Comparison of ENCODE assay signal across 14 mouse cellular contexts in the genomic region with DNA sequence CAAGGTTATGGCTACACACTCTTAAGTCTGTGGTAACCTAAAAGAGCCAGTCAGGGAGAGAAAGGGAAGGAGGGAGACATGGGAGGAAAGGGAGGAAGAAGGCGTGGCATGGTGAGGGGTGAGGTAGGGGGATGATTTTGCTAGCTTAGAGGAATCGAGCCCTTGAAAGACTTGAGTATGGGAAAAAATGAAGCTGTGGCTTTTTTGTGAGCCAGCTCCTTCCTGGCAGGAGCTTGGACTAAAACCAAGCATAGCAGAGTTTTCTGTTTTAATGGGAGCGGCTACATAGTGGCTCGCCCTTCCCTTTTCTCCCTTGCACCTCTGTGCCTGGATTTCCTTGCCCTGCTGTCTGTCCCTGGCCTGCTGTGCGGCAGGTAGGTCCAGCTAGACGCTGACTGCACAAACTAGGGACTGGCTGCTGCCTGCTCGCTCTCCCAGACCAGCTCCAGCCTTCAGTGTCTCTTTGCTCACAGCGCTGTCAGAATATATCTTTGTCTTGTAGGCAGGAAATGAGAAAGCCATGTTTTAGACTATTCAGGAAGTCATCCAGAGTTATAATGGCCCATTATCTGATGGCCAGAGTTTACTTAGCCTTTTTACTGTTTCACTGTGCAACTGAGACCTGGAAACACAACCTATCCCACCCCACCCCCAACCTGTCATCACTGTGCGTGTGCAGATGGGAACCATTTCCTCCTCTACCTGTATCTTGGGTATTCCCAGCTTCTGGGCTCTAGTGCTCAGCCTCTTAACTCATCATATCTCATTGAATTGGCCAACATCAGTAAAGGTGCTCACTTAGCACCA. TPM values are rescaled to one million over a fixed set of nuclear protein-coding genes. Genes with fewer than 3 reads are reported as not detected.
A peak's percentile ranks its signal among the peaks of the same experiment; 100 is the strongest.
DNase-seq lines count a peak whose midpoint lies in the region; ATAC-seq and TF ChIP-seq lines count a peak whose summit lies in the region.
"Had no signal": no experiment of that assay in that cellular context is flagged by ENCODE, and none has a peak within 500 bp of the region (broad histone marks: within the 10 kb centered on the region; RNA-seq: fewer than 3 reads in every experiment).

No protein-coding gene starts in this region.

- TF ChIP-seq CTCF in intestine, postnatal 0 days (IDR thresholded peaks at IDR 0.05; ENCODE audit: low read depth), result no peak

- no peaks in the 10 kb centered on the region for H3K36me3 ChIP-seq in heart, embryonic 16.5 days (ENCODE audit: control insufficient read depth, insufficient read depth)
- H3K36me3 ChIP-seq in intestine, postnatal 0 days (ENCODE audit: control insufficient read depth, insufficient read depth), result no peaks in the 10 kb centered on the region
- H3K36me3 ChIP-seq: hindbrain, embryonic 15.5 days had no signal

- H3K9me3 ChIP-seq in heart, embryonic 16.5 days (replicated peaks; ENCODE audit: control insufficient read depth, low read length), result no peaks in the 10 kb centered on the region
- H3K9me3 ChIP-seq in intestine, postnatal 0 days (ENCODE audit: control insufficient read depth), result no peaks in the 10 kb centered on the region
- H3K9me3 ChIP-seq: hindbrain, embryonic 15.5 days had no signal

- no peak overlapping the region for H3K4me2 ChIP-seq in heart, embryonic 16.5 days (ENCODE audit: low read depth, low read length)
- peak overlapping the region; percentile 35; the same call in 1 of the 2 replicates for H3K4me2 ChIP-seq in intestine, postnatal 0 days (replicated peaks; ENCODE audit: low read depth)
- H3K4me2 ChIP-seq: hindbrain, embryonic 15.5 days had no signal

- no peak; the same call in 1 of the 2 replicates for ATAC-seq in heart, embryonic 16.5 days (replicated peaks; ENCODE audit: extremely low read depth, insufficient read depth, low FRiP score)
- ATAC-seq in common myeloid progenitor, adult 5-6 weeks (replicated peaks; ENCODE audit: low read depth, poor library complexity, severe bottlenecking), result peak; percentile 65
- ATAC-seq in intestine, postnatal 0 days, result peak; percentile 71
- no peak for ATAC-seq in inflammation-experienced regulatory T-cells, adult 6 months
- ATAC-seq: forebrain, embryonic 16.5 days had no signal

- H3K27ac ChIP-seq in heart, embryonic 16.5 days (ENCODE audit: low read length), result peak overlapping the region; percentile 31
- H3K27ac ChIP-seq in intestine, postnatal 0 days (ENCODE audit: low read depth, low read length), result peak overlapping the region; percentile 72
- H3K27ac ChIP-seq: hindbrain, embryonic 15.5 days; liver, embryonic 14.5 days had no signal

- WGBS in heart, embryonic 16.5 days, result 56% methylated on average over 9 of the region's 9 CpGs
- 32% methylated on average over 9 of the region's 9 CpGs for WGBS in intestine, postnatal 0 days

- H3K4me1 ChIP-seq in heart, embryonic 16.5 days (ENCODE audit: control insufficient read depth, insufficient read depth, low read length), result no peaks in the 10 kb centered on the region
- peaks cover 20% of the 10 kb centered on the region; the same call in 1 of the 2 replicates for H3K4me1 ChIP-seq in intestine, postnatal 0 days (replicated peaks; ENCODE audit: control insufficient read depth, insufficient read depth, low read length)
- H3K4me1 ChIP-seq: hindbrain, embryonic 15.5 days had no signal

- H3K9ac ChIP-seq in heart, embryonic 16.5 days (ENCODE audit: low read length), result no peak overlapping the region
- H3K9ac ChIP-seq in intestine, postnatal 0 days (ENCODE audit: low read depth, low read length), result 0 out of 2 replicates have a peak overlapping the region, but pooled peaks have one; percentile 31
- H3K9ac ChIP-seq: hindbrain, embryonic 15.5 days; liver, embryonic 14.5 days had no signal

- DNase-seq in heart, adult 9 months (ENCODE audit: low spot score in 2 of 2), result no peak
- peak; percentile 15 for DNase-seq in 3134 (ENCODE audit: extremely low read depth, insufficient read length, low spot score)
- DNase-seq in neural tube, embryonic 10.5 days (ENCODE audit: extremely low spot score, low spot score), result no peak
- DNase-seq in thymus, postnatal 0 days (ENCODE audit: low spot score), result no peak
- DNase-seq: layer of hippocampus, postnatal 36 days; midbrain, embryonic 14.5 days; thymus, adult 18-20 months had no signal

- H3K4me3 ChIP-seq in heart, embryonic 16.5 days (ENCODE audit: low read length), result no peak overlapping the region
- H3K4me3 ChIP-seq in intestine, postnatal 0 days (ENCODE audit: low read depth, low read length), result no peak overlapping the region
- H3K4me3 ChIP-seq: hindbrain, embryonic 15.5 days had no signal

- H3K27me3 ChIP-seq in heart, embryonic 16.5 days (ENCODE audit: control insufficient read depth, insufficient read depth, low read length), result peaks cover 2% of the 10 kb centered on the region; the same call in 1 of the 2 replicates
- no peaks in the 10 kb centered on the region for H3K27me3 ChIP-seq in intestine, postnatal 0 days (replicated peaks; ENCODE audit: control insufficient read depth, insufficient read depth, low read length)
- H3K27me3 ChIP-seq: hindbrain, embryonic 15.5 days had no signal

RNA-seq across cellular contexts. Expression of a gene that starts 57.4 kb away (rescaled TPM):
- 3.3 and 5.3 TPM in 2 replicates for polyA plus RNA-seq in heart, embryonic 16.5 days (2015; fragmentation: Nextera tagmentation; extraction: Ambion mirVana)
- total RNA-seq in common myeloid progenitor, adult 5-6 weeks (2017), result not detected in 2 replicates
- polyA plus RNA-seq in intestine, postnatal 0 days (2015; fragmentation: Nextera tagmentation; extraction: Ambion mirVana), result 5.0 and 7.0 TPM in 2 replicates
- not detected for polyA plus RNA-seq in inflammation-experienced regulatory T-cells, adult 6 months (2017; shearing (Covaris generic))
- polyA plus RNA-seq in thymus, postnatal 0 days (2015; fragmentation: Nextera tagmentation; extraction: Ambion mirVana), result 4.2 and 8.1 TPM in 2 replicates

Comparison
In these comparisons a context has a peak if more than half of its experiments do, and no peak if none do; other contexts are left out.
1. ATAC-seq: peak in common myeloid progenitor, adult 5-6 weeks (single experiment) and intestine, postnatal 0 days (single experiment); none in heart, embryonic 16.5 days (single experiment) and inflammation-experienced regulatory T-cells, adult 6 months (single experiment).